Mouse (Mus musculus) lung, postnatal 14 days (tissue): ENCODE measurements around the gene Vash2.

Source experiments
- DNase-seq: peaks from one replicate; pipeline ENCODE4 v3.0.0; 2021

The Vash2 gene

GRCm38 (mm10) chr1:190919725-190920469 lies 59.2 kb downstream of the Vash2 start:
- DNase-seq, result no peak

GRCm38 (mm10) chr1:190918938-190919337 lies 60.2 kb downstream of the Vash2 start:
- DNase-seq, result no peak

- DNase-seq, result no peak
Measured at GRCm38 (mm10) chr1:190912623-190913022, 66.5 kb downstream of the Vash2 start.

DNA sequence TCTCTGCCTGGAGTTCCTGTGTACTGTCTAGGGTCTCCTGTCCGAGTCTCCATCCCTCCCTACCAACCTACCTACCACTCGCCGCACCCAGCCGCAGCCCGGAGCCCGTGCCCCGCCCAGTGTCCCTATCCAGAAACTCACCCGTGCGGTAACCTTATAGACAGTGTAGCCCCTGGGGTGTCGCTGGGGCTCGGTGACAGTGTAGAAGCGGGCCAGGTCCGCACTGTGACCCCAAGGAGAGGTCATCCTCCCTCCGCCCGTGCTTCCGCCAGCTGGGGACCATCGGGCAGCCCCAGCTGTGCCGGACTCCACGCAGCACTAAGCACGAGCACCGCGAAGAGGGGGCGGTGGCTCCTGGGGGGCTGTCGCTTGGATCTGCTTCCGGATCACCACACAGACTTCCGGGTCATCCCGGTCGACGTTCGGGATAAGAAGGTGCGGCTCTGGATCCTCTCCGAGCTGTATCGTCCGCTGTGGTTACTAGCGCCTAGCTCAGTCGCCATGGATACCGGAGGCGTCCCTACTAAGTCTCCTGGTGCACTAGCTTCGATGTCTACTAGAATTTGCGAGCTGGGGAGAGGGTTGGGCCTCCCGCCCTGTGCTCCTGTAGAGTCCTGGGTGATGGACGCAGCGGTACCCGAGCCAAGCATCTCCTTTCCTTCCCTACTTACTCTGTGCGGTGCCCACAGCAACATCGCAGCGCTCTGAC lies 67.5 kb downstream of the Vash2 start, which contains the start of gene Rps6kc1:
Gene Rps6kc1, minus strand, starts transcription at position 356 of the 709 bp plus-strand sequence.
- peak; percentile 82 for DNase-seq

DNA sequence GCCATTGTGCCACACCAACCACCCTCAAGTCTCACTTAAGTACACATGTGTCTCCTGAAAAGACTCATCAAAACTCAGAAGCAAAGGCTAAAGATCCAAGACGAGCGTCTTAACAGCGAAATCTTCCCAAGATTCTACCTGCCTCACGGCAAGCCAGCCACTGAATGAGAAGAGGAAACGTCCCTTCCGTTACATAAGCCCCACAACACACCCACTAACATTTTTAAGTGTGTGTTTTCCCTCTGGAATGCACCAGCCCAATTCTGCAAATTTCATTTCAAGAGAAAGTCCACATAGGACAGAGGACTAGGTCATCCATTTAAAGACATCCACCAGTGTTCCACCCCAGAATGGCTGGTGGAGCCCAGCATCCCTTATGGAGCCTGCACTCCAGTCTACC lies 68.3 kb downstream of the Vash2 start:
- DNase-seq, result no peak

GRCm38 (mm10) chr1:190904714-190905113 lies 74.4 kb downstream of the Vash2 start:
- no peak for DNase-seq

GRCm38 (mm10) chr1:190904136-190904535 lies 75.0 kb downstream of the Vash2 start:
- DNase-seq, result no peak

GRCm38 (mm10) chr1:190901082-190901481 lies 78.0 kb downstream of the Vash2 start:
- DNase-seq, result no peak

DNA sequence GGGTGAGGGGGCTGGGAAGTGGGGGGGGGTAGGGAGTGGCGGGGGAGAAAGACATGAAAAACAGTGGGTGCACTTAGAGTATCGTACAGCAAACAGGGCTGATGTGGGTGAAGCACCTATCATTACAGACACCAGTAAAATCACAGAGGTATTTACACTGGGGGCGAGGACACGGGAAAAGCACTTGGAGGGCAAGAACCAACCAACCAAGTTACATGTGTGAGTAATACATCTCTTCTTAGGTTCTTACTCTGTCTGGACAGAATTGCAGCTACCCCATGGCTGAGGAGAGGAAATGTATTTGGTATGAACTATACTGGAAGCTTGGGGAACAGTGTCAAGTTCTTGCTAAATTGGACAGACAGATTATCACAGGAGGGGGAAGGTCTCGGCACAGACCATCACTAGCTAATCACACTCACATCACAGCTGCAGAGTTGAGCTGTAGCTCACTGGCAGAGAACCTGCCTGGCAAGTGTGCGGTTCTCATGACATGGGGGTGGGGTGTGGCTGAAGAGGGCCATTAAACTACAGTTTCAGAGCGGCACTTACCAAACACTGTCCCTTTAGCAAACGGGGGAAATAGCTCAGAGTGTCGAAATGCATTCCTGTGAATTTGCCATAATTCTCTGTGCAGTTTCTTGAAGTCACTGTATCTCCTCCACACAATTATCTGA lies 80.1 kb downstream of the Vash2 start:
- DNase-seq, result peak; percentile 60

DNA sequence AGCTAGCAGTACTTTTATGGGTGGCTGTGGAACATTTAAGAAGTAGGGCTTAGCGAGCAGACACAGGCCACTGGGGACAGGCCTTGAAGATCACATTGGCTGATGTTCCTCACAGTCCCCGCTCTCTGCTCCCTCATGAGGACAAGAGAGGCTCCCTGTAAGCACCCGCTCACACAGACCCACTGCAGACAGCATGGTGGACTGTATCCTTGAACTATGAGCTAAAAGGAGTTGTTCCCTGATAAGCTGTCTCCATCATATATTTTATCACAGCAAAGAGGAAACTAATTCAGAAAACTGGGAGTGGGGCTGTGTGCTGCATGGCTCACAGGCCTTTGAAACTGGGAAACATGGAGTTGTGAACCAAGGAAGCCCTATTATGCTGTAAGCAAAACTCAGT lies 80.9 kb downstream of the Vash2 start:
- DNase-seq, result no peak
